Mouse (Mus musculus): Measurements from ENCODE around the gene Zfp775. TPM values are rescaled to one million over a fixed set of nuclear protein-coding genes. Genes with fewer than 3 reads are reported as not detected.
A peak's percentile ranks its signal among the peaks of the same experiment; 100 is the strongest.

Zfp775 gene
- total RNA-seq (2021): 1 to 10 TPM; 6.6 to 7.6 TPM

DNA sequence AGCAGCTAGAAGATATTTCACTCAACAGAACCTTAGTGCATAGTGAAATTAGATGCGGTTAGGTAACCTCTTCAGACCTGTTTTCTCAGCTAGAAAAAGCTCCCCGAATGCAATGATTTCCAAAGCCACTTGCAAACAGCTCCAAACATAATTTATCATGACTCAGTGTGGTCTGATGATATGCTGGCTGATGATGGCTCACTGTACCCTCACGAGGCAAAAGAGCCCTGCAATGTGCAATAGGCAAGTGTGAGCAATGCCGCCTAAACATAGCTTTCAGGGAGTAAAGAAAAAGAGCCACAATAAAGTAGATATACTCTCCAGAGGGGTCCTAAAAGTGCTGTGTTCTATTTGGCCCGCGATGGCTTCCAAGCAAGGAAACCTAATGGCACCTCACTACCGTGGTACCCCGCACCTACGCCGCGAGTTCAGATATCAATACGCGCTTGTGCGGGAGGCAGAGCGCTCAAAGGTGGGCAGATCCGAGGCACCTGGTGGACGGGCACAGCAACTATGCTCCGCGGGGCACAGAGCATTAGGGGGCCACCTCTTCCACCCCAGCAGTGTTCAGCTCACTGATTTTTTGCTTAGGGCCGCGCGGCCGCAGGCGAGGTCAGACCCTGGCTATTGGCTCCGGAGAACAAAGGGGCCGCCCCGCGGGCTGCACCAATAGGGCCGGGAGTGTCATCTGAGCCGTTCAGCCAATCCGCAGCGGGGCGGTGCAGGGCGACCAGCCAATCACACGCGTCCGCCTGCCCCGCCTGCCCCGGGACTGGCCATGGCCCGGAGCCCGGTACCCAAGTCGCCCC, at the start of gene Zfp775:
Gene Zfp775 (plus strand): TSS at position 793 of the 809 bp plus-strand sequence.
- intact Hi-C loops (cut with DNase I): loop anchor here (1.0 kb wide), 1 partner anchor 8 kb away; the partner anchor contains the start of genes Gm44965 and Repin1
- DNase-seq (ENCODE audit: low spot score in 2 of 2): peak; percentile 94 to 96

DNA sequence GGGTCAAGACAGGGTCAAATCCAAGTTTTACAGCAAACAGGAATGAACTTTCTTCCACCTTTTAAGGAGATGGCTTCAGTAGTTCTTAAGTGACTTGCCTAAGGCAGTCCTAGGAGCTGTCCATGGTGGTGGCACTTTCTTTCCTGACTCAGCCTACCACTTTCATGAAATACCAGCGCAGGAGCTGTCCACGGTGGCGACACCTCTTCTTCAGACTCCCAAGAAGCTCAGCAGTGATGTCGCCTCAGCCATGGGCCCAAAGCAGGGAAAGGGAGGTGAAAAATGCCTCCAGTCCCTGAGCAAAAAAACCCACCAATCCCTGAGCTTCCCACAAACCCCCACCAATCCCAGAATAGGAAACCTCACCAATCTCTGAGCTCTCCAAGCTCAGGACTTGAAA, 48.9 kb upstream of the Zfp775 start:
- intact Hi-C loops (cut with DNase I): loop anchor here (5.0 kb wide), 1 partner anchor 74 kb away; the partner anchor contains the start of gene AI854703

GRCm38 (mm10) chr6:48553819-48554218, 48.0 kb upstream of the Zfp775 start:
- no peak for DNase-seq (ENCODE audit: low spot score in 2 of 2)
- intact Hi-C loops (cut with DNase I): loop anchor here (2.0 to 5.0 kb wide), 2 partner anchors 39 to 73 kb away; partner anchors contain the start of genes AI854703, Gm44965 and Repin1

More for the DNA sequence above, 48.9 kb upstream of the Zfp775 start:
- DNase-seq (ENCODE audit: low spot score in 2 of 2): no peak

GRCm38 (mm10) chr6:48554280-48555103, 47.4 kb upstream of the Zfp775 start, which contains the start of gene Lrrc61:
Gene Lrrc61 (plus strand): TSS chr6:48554796.
- intact Hi-C loops (cut with DNase I): loop anchor here (1.0 to 5.0 kb wide), 3 partner anchors 38 to 110 kb away; partner anchors contain the start of genes AI854703, Gm44965 and Repin1

DNA sequence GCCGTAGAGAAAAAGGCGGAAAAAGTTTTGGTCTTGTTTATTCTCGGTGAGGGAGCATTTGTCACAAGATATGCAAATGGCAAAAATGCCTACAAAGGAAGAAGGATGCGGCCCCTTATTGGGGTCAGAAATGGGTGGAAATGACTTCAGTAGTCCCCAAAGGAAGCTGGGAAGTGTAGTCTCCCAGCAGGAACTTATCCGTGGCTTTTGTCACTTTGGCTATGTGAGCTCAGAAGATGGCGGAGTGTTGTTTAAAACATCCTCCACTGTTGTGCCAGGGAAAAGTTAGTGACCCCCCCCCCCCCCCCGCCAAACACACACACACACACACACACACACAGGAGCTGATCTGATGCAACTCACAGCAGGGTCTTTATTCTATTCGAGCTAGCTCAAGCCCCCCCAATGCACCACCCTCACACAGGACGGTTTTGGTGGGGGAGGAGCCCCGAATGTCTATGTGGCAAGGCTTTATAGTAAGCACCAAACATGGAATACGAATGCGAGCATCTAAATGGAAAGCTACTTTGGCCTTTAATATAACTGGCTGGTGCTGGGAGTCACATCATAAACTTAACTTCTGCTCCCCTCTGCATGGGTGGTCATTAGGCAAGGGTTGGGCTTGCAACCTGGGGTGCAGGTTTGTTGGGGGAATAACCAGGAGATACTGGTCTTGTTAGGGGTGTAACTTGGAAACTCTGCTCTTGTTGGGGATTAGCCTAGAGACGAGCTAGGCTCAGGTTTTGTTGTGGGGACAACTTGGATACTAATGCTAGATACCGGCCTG, 46.6 kb upstream of the Zfp775 start:
- DNase-seq (ENCODE audit: low spot score in 2 of 2): peak in 1 of 2 experiments; percentile 62
- intact Hi-C loops (cut with DNase I): loop anchor here (1.0 to 2.0 kb wide), 2 partner anchors 38 to 111 kb away; partner anchors contain the start of genes Gm44965 and Repin1

More at GRCm38 (mm10) chr6:48554280-48555103, 47.4 kb upstream of the Zfp775 start, which contains the start of gene Lrrc61:
- DNase-seq (ENCODE audit: low spot score in 2 of 2): peak; percentile 97 to 98

GRCm38 (mm10) chr6:48555956-48556355, 45.9 kb upstream of the Zfp775 start:
- intact Hi-C loops (cut with DNase I): loop anchor here (1.0 to 2.0 kb wide), 2 partner anchors 37 to 112 kb away; partner anchors contain the start of genes Gm44965 and Repin1
- DNase-seq (ENCODE audit: low spot score in 2 of 2): no peak

GRCm38 (mm10) chr6:48565693-48566310, 36.1 kb upstream of the Zfp775 start:
- intact Hi-C loops (cut with DNase I): no loop called here
- no peak for DNase-seq (ENCODE audit: low spot score in 2 of 2)

DNA sequence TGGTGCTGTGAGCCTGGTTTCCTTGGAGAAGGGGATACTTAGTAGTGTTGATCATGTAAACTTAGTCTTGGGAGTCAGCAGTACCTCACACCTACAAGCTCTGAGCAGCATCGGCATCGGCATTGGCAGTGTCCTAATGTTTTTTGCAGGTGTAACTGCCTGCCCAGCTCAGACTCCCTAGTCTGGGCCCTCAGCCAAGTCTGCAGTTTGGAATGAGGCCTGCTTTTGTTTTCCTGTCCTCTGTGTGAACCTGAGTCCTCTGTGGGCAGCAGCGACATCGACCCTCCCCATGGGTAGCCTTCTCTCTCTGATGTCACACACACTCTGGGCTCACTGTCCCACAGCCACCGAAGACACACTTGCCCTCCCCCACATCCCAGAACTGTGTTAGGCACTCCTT, 35.6 kb upstream of the Zfp775 start:
- no peak for DNase-seq (ENCODE audit: low spot score in 2 of 2)
- intact Hi-C loops (cut with DNase I): no loop called here

- intact Hi-C loops (cut with DNase I): no loop called here
- no peak for DNase-seq (ENCODE audit: low spot score in 2 of 2)
These were observed 33.6 kb upstream of the Zfp775 start for GRCm38 (mm10) chr6:48568036-48568984.

DNA sequence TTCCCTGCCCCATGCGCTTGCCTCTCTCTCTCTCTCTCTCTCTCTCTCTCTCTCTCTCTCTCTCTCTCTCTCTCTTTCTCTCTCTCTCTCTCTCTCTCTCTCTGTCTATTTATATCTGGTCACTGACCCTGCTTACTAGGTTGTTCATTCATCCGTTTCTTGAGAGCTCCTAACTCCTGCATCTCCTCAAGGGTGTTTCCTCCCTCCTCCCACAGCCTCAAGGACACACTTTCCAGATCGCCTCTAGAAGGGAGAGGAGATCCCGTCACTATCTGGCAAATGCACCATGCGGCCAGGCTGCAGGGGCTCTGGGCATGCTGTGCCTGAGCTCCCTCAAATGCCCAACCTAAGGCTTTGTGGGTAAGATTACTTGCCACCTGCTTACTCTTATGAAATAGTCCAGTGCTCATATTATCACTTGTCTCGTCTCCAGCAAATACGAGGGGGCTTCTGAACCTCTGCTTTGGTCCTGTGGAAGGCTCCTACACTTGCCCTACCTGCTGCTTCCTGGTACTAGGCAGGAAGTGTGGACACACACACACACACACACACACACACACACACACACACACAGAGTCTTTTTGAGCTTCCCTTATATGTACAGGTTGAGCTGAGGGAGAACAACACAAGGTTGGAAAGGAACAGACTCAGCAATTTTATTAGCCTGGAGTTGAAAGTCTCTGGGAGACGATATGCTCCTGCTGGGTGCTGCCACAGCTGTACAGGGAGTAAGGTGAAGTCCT, 32.6 kb upstream of the Zfp775 start:
- intact Hi-C loops (cut with DNase I): no loop called here
- DNase-seq (ENCODE audit: low spot score in 2 of 2): no peak

GRCm38 (mm10) chr6:48572014-48572413, 29.8 kb upstream of the Zfp775 start:
- no peak for DNase-seq (ENCODE audit: low spot score in 2 of 2)
- intact Hi-C loops (cut with DNase I): no loop called here

DNA sequence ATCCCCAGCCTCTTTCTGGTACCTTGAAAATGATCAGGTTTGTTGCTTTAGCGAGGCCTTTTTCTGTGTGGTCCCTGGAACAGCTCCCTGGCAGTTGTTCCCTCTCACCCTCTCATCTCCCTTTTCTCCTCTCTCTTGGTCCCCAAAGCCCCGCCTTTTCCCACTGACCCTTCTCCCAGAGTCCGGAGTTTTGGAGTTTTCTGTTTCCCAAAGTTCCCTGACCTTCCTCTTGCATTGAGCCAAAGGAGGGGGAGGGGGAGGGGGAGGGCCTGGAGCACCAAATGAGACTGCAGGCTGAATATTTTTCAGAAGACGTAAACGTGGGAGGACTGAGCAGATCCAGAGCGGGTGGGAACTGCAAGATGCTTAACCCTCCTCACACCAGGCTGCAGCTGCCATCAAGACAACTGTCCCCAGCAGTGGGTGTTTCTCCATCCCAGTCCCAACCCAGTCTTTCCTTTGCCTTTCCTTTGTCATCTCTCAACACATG, 29.2 kb upstream of the Zfp775 start, which contains the start of gene Rarres2:
Gene Rarres2 (minus strand): TSS at position 218 of the 490 bp plus-strand sequence.
- DNase-seq (ENCODE audit: low spot score in 2 of 2): no peak

GRCm38 (mm10) chr6:48573280-48573679, 28.6 kb upstream of the Zfp775 start:
- no peak for DNase-seq (ENCODE audit: low spot score in 2 of 2)
- intact Hi-C loops (cut with DNase I): no loop called here

More for the DNA sequence above, 29.2 kb upstream of the Zfp775 start, which contains the start of gene Rarres2:
- intact Hi-C loops (cut with DNase I): no loop called here

DNA sequence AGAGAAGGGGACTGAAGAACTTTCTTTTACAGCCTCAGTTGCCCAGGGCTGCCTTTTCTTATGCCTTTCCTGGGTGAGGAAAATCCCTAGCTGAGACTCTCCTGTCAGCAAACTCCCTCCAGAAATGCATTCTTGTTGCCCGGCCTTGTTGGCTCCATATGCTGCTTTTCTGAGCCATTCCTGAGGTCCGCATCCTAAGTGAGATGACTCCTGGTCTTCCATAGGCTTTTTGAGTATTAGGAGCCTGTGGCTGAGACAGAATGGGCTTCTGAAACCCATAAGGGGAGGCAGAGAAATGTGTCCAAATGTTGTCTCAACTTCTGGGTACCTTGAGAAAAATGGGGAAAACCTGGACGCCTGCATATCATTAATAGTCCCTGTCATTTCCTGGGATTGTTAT, 27.9 kb upstream of the Zfp775 start:
- intact Hi-C loops (cut with DNase I): no loop called here
- DNase-seq (ENCODE audit: low spot score in 2 of 2): no peak

DNA sequence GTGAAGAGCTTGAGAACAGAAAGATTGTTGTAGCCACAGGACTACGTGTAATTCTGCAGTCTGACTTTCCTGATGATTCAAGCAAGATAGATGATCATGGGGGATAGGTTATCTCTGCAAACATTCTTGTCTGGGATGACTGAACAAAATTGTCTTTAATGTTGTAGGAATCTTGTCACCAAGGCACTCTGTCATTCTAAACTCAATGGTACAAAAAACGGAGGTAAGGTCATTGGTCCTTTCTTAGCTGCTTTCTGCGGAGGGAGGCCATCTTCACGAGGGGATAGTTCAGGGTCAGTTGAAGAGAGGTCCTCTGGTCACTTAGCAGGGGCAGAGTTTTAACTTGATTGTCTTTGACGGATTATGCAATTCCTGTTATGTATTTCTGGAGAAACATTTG, 23.1 kb upstream of the Zfp775 start:
- intact Hi-C loops (cut with DNase I): no loop called here
- DNase-seq (ENCODE audit: low spot score in 2 of 2): no peak

GRCm38 (mm10) chr6:48579215-48579648, 22.6 kb upstream of the Zfp775 start:
- intact Hi-C loops (cut with DNase I): no loop called here
- no peak for DNase-seq (ENCODE audit: low spot score in 2 of 2)

Data from left cerebral cortex, postnatal 36 days (tissue).